Mouse (Mus musculus) c-Kit-positive CD71-positive TER-119-positive erythroid progenitor cells, embryonic 14.5 days (primary cell): Measurements from ENCODE around the gene Sec31a.
A peak's percentile ranks its signal among the peaks of the same experiment; 100 is the strongest.

Source experiments
- DNase-seq: peaks from one replicate; pipeline ENCODE4 v3.0.0-alpha.2; 2013; ENCODE audit warnings: low spot score

The Sec31a gene

DNA sequence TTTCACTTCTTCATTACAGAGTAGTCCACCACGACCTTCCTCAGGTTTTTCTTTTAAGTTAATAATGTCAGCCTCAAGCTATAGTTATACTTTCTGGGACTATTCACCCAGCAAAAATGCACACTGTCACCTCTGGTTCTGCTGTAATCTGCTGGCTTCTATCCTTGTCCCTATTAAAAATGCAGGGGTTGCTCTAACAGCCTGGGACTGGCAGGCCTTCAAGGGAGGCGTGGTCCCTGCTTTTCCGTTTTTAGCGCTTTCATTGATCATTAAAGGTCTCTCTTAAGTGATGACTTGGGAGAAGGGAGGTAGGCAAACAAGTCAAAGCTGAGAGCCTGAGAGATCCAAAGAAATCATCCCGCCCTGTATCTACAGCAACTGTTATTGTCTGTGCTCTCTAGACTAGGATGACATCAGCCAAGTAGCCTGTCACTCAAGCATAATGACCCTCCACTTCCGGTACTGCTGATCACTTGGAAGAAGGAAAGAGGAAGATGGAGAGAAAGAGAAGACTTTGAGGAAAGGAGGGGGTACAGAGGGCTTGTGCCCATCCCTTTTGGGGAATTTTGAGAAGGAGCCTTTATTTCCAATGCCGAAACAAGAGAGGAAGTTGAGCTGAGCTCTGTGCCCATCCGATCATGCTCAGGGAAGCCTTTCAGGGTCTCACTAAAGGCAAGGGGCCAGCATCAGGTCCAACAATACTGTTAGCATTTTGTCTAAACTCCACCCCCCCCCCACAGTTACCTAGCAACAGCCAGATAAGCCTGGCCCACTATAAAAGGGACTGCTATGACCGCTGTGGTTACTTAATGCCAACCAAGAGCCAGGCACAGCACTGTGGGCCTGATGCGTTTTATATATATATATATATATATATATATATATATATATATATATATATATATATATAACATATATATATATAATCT lies 66.5 kb downstream of the Sec31a start:
- no peak for DNase-seq

DNA sequence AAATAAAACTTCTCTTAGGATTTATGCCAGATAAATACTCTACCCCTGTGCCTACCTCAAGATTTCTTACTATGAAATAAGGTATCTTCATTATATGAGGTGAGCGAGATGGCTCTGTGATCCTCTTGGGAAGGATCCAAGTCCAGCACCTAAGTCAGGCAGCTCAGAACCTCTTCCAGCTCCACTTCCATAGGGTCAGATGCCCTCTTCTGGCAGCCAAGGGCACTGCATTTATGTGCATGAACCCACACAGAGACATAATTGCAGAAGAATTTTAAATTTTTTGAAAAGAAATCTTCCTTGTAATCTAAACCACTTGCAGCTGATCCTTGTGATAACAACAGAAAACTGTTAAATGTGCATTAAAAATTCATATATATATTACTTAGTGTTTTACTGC lies 70.9 kb downstream of the Sec31a start:
- DNase-seq, result peak; percentile 10

DNA sequence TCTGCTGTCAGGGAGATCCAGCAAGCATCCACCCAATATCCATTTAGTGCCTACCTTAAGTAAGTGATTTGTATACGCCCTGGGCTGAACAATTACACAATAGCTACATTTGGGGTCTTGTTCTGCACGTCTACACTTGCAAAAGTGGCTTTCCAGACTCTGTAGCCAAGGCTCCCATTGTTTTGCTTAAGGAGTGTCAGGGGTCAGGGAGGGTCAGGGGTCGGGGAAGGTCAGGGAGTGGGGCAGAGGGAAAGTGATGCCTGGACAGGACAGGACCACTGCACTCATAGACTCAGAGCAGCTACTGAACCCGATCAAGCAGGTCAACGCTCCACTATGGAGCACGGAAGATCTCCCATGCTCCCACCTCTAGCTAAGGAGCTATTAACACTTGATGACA lies 72.9 kb downstream of the Sec31a start:
- no peak for DNase-seq

DNA sequence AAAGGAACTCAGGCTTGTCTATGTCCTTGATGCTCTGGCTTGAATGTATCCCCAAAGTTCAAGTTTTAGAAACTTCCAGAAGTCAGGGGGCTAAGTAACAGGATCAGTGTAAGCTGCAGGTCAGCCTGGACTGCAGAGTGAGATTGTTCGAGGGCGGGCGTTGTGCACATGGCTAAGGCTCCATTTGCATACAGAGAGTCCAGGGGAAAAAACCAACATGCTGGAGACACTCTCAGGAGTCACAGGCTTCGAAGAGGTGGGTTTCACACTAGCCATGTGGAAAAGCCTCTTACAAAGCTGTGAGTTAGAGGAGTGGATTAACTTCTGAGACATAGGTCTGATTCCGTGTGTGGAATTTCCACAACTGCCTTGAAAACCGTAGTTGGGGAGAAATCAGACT lies 73.6 kb downstream of the Sec31a start:
- no peak for DNase-seq

DNA sequence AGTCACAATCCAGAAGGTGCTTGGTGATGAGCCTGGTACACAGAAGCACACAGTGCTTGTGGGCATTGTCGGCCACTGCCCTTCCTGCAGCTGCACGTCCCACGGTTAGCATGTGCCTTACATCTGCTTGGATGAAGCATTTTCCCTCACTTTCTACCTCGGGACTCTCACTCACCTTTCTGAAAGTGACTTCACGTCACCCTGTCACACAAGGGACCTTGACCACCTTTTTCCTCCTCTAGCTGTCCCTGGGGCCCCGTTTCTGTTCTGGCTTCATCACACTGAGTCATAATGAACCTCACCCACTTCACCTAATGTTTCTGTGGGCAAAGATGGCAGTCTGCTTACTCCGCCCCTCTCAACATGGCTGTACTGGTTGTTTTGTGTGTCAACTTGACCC lies 75.0 kb downstream of the Sec31a start:
- DNase-seq, result no peak

DNA sequence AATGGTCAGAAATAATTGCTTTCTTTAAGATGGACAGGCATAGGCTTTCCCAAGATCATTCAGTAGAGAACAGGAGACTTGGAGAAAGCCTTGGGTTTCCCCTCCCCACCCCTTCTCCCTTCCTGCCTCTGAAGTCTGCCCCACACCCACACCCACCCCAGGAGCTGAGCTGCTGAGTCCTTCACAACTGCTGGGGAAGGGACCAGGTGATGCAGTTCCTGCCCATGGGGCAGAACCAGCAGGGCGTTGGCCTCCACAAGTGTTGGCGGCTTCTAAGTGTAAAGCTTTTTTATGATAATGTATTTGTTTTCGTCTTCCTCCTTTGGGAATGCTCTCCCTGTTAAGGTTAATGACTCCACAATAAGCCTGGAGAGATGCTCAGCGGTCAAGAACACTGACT lies 78.2 kb downstream of the Sec31a start:
- DNase-seq, result no peak

DNA sequence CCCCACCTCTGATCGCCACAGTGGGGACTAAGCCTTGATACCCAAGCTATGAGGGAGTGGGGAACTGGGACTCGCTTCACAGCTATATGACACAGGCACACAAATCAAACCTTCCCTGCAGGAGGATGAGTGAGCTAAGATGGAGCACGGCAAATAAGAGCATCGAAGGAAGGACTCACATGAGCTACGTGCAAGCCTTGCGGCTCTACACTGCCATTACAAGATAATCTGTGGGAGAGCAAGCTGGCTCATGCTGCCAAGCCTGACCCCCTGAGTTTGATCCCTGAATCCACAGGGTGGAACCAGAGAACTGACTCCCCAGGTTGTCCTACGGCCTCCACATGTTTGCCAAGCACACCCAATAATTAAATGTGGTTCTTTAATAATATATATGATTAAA lies 79.2 kb downstream of the Sec31a start:
- no peak for DNase-seq

DNA sequence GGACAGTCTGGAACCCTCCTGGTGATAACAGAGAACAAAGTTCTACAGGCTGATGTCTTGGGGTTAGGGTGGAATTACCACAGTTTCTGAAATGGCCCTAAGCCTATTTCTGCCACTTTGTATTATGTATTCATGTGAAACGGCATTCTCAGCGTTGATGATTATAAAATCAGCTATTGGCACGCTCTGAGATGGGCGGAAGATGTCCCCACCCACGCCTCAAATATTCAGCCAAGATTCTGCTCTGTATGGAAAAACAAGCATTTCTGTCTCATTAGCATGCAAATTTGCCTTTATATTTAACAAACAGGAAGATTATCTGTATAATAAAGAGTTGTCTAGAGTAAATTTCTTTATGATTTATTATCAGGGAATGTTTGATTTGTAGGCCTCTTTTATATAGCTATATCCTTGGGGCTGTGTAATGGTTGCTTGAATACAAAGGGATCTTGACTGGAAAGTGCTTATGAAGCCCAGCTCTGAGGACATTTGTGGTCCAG lies 80.4 kb downstream of the Sec31a start:
- DNase-seq, result no peak

DNA sequence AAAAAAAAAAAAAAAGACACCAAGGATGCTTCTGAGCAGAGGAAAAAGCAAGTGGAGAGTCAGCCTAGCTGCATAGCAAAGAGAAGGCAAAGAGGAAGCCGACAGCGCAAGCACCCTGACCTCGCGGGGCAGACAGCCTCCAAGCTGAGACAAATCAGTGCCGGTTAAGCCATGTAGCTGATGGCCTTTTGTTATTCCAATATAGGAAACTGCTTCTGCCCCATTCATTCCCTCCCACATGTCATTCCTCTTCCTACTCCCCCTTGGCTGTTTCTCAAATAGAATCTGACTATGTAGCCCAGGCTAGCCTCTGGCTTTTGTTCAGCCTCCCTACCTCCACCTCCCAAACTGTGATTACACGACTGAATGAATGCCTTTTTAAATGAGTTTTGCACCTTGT lies 81.3 kb downstream of the Sec31a start:
- DNase-seq, result no peak

DNA sequence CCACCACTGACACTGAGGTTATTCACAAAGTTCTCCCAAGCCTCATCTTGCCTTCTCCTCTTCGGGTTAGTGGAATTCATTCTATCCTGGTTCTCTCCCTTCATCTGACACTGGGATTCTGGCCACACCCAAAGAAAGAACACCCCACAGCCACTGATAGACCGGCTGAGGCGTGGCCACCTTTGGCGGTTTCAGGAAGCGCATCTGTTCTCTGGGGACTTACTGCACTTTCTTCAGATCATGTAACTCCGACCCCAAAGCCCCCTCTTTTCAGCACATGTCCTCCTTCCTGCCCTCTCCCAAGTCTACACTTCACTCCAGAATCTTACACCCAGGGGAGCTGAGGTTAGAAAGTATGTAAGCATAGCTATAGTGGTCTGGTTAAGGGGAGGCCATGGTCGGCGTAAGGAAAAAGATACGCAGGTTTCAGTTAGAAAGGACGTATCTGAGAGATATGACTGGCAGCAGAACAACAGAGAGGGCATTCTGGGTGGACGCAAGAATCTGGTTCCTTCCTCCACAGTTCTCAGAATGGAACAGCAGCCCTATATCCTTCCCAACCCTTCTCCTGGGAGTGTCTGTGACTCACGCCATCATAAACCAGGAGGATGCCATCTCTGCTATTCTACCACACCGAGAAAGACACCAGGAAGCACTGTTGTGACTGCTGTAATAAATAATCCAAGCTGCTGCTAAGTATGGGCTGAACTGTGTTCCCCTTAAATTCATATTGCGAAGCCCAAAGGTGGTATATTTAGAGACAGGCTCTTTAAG lies 82.2 kb downstream of the Sec31a start:
- DNase-seq, result no peak

DNA sequence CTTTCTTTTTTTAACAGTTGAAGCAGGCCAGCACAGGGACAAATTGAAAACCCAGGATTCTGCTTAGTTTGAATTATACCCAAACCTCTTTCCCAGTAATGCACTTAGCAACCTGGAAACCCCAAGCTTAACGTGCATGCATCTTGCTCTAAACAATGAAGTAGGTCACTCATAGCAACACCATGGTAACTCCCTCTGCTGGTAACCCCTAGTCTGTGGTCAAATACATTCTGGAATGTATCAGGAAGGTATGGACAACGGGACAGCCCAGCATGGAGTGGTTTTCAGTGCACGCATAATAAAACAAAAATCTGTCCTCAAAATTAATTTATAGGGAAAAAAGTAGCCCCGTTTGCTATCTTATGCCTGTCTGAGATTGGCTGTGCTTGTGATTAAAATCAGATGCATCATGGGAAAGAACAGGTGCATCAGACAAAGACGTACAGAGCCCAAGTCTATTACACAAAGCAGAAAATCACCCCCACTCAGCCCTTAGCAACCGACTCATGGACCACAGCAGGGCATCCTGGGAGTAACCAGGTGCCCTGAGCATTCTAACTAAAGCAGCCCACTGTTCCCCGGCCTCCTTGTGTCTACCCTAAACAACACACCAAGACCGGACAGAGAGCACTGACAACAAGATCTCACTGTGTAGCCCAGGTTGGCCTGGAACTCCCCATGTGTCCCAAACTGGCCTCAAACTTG lies 83.6 kb downstream of the Sec31a start:
- no peak for DNase-seq

DNA sequence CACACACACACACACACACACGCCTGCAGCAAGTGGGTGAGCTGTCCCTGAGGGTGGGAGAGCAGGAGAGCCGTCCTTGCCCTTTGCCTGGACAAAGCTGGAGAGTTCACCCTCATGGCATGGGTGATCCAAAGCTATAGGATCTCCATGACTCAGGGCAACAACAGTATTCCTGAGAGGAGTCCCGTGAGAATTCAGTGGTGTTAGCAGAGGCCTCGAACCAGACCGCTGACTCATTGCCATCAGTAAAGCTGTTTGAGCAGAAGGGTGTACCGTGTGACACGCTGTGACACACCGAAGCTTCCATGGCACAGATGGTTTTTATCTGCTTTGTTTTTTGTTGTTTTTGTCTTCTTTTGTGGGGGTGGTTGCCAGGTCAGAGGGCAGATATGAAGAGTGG lies 84.4 kb downstream of the Sec31a start:
- DNase-seq, result no peak

DNA sequence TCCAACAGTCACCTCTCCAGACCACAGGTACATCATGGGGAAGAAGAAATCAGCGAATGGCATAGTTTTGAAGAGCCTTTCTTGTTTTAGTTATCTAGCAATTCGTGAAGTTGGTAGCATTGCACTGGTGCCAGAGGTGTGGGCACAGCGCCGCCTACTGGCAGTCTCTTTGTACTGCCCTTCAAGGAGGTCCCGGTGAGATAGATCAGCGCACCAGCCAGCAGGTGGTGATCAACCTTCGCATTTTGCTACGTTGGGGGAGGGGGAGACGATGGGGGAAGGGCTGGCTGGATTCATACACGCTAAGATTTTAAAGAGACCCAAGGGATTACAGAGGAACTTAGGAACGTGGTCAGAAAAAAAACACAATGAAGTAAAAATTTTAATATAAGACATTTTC lies 94.0 kb downstream of the Sec31a start:
- DNase-seq, result peak; percentile 66

DNA sequence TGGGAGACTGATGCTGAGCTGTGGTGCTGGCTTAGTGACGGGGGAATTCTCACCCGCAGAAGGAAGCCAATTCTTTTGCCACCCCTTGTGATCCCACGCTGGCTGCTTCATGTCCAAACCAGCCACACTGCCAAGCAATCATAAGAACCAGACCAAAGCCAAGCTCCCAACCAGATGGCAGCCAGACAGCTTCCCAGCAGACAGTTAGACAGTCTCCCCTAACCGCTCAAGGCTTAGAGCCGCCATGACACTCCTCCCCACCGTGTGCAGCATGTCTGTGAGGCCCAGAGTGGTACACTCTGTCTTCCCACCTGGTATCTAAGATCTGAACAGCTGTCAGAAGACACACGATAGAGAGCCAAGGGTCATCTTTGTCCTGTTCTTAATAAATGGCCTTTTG lies 98.2 kb downstream of the Sec31a start:
- DNase-seq, result no peak

DNA sequence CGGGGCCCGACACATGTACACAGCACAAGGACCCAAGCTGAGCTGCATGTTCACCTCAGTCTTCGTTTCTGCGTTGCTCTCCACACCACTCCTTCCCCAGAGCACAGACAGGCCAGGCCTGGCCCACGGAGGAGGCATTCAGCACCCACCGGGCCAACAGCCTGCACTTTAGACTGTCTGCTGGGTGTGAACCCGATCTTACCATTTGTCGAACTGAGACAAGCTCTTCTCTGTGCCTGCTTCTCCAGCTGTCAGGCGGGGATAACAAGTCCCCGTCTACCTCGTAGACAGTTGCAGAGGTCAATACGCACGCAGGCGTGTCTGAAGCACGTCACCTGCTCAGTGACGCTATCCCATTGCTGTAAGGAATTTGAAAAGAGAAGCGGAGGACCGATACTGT lies 99.0 kb downstream of the Sec31a start:
- no peak for DNase-seq

DNA sequence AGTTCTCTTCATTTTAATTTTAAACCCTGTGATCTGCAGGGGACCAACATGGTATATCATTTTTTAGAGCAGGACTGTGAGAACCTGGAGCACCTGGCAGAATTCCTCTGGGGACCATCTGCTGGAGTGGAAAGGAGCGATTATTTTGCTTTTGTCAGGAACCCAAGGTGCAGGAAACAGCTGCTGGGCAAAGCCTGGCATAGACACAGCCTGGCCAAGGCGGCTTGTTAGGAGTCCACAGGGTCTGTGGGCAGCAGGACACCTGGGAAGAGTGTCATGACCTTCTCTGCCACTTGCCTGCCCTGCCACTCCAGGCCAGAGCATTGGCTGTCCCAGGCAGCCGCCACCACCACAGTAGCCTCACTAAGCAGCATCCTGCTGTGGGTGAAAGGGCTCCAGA lies 100.4 kb downstream of the Sec31a start:
- DNase-seq, result no peak

DNA sequence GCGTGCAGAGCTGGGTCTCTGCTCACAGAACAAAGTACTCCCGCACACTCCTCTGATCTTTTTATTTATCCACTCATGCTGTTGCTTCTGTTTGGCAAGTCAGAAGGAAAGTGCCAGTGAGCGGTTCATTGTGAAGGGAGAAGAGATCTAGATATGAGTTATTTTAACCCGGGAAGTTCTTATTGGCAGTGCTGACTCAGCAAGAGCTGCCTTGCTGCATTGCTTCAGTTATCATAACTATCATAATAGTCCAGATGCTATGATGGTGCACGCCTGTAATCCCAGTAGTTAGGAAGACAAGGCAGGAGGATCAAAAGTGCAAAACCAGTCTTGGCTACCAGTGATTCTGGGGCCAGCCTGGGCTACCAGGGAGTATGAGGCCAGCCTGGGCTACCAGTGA lies 103.6 kb downstream of the Sec31a start:
- DNase-seq, result no peak
